Mouse (Mus musculus): Measurements from ENCODE around the gene Zcchc3. TPM values are rescaled to one million over a fixed set of nuclear protein-coding genes. Genes with fewer than 3 reads are reported as not detected.

Gene Zcchc3
- polyA plus RNA-seq, 1 experiment from 2014 or later, result 42.3 TPM

DNA sequence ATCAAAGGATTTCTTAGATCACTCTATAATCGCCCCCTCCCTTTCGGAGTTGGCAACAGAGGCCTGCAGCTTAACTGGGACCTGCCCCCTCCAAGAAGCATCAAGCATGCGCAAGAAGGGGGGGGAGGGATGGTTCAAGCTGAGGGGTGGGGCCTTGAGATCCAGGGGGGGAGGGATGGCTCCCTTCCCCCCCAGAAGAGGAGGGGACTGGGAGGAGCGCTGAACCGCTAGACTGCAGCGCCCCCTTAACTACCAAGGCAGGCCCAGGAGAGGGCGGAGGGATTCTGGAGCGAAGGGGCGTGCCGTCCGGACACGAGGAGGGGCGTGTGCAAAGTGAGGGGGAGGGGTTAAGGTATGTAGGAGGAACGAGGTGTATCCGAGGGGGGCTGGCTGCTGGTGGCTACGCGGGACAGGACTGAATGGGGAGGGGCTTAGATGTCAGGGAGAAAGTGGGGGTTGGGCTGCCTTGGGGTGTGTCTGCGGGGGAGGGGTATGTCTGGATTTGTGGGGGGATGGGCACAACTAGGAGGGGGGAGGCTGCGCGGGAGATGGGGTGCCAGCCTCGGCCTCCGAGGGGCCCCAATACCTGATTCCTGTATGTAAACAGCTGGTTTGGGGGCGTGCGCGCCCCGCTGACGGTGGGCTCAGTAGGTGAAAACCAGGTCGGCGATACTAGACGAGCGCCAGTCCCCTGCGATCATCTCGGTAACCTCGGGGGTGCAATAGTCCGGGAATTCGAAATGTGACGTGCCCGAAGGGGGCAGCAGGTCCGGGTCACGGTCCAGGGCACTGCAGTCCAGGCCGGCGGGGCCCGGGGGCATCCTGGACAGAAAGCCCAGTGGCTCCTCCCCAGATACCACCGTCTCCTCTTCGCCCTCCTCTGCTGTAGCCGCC, 18.5 kb downstream of the Zcchc3 start:
- DNase-seq (peak; percentile 98), ATAC-seq (ENCODE audit: insufficient read depth) (peak; percentile 50)
- peak overlapping the region; percentile 95 for H3K4me2 ChIP-seq
- peak overlapping the region; percentile 62 for H3K4me3 ChIP-seq (ENCODE audit: low read depth, low read length)
- H3K4me1 ChIP-seq (ENCODE audit: insufficient read depth), result peaks cover 9% of the 10 kb centered on the region
- H3K9me3 ChIP-seq (ENCODE audit: low read depth, low read length), result no peaks in the 10 kb centered on the region
- H3K36me3 ChIP-seq (ENCODE audit: insufficient read depth), result peaks cover 13% of the 10 kb centered on the region
- TF ChIP-seq CTCF (IDR thresholded peaks at IDR 0.05; ENCODE audit: low read depth), result peak; percentile 74
- H3K27ac ChIP-seq (ENCODE audit: low read depth), result peak overlapping the region; percentile 100
- peak overlapping the region; percentile 92 for H3K9ac ChIP-seq
- under 1% methylated on average over 46 of the region's 46 CpGs for WGBS
- no peaks in the 10 kb centered on the region for H3K27me3 ChIP-seq (ENCODE audit: insufficient read depth, low read length)

- H3K9me3 ChIP-seq (ENCODE audit: low read depth, low read length), result no peaks in the 10 kb centered on the region
- WGBS, result 6% methylated on average over 13 of the region's 13 CpGs
- no peak for DNase-seq
- H3K27ac ChIP-seq (ENCODE audit: low read depth), result peak overlapping the region; percentile 100; the same call in 1 of the 2 replicates
- peak overlapping the region; percentile 58 for H3K9ac ChIP-seq
- H3K27me3 ChIP-seq (ENCODE audit: insufficient read depth, low read length), result no peaks in the 10 kb centered on the region
- H3K4me1 ChIP-seq (ENCODE audit: insufficient read depth), result peaks cover 9% of the 10 kb centered on the region
- no peak for ATAC-seq (ENCODE audit: insufficient read depth)
- H3K36me3 ChIP-seq (ENCODE audit: insufficient read depth), result peaks cover 13% of the 10 kb centered on the region
- H3K4me2 ChIP-seq, result peak overlapping the region; percentile 95
- H3K4me3 ChIP-seq (ENCODE audit: low read depth, low read length), result peak overlapping the region; percentile 62
- TF ChIP-seq CTCF (IDR thresholded peaks at IDR 0.05; ENCODE audit: low read depth), result no peak
Observed at GRCm38 (mm10) chr2:152395271-152395920, 19.4 kb downstream of the Zcchc3 start.

- H3K4me1 ChIP-seq (ENCODE audit: insufficient read depth), result peaks cover 6% of the 10 kb centered on the region; the same call in 1 of the 2 replicates
- H3K36me3 ChIP-seq (ENCODE audit: insufficient read depth), result peaks cover 13% of the 10 kb centered on the region
- no peaks in the 10 kb centered on the region for H3K9me3 ChIP-seq (ENCODE audit: low read depth, low read length)
- DNase-seq (peak; percentile 21), ATAC-seq (ENCODE audit: insufficient read depth) (no peak)
- H3K27me3 ChIP-seq (ENCODE audit: insufficient read depth, low read length), result no peaks in the 10 kb centered on the region
- H3K4me3 ChIP-seq (ENCODE audit: low read depth, low read length), result no peak overlapping the region
- H3K4me2 ChIP-seq, result peak overlapping the region; percentile 95
- H3K27ac ChIP-seq (ENCODE audit: low read depth), result no peak overlapping the region
- no peak overlapping the region for H3K9ac ChIP-seq
- 34% methylated on average over 9 of the region's 9 CpGs for WGBS
- TF ChIP-seq CTCF (IDR thresholded peaks at IDR 0.05; ENCODE audit: low read depth), result no peak
Observed at GRCm38 (mm10) chr2:152393225-152394017, 21.4 kb downstream of the Zcchc3 start.

DNA sequence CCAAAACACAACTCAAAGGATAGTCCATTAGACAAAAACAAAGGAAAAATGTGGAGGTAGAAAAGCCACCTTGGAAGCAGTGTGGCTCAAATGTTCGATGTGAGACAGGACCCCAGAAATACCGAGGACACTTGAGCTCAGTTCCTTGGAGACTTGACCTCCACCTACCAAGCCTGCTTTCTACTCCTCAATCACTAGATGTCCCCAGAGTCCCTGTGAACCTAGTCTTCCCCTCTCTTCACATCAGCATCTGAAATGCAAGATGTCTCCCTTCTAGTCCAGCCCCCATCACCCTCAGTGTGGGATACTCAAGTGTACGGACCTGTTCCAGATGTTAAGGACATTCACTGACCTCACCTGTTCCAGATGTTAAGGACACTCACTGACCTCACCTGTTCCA, 22.0 kb downstream of the Zcchc3 start:
- ATAC-seq (ENCODE audit: insufficient read depth), result no peak
- DNase-seq, result peak; percentile 87
- H3K9ac ChIP-seq, result no peak overlapping the region
- 21% methylated on average over 3 of the region's 3 CpGs for WGBS
- peaks cover 13% of the 10 kb centered on the region for H3K36me3 ChIP-seq (ENCODE audit: insufficient read depth)
- no peak overlapping the region for H3K4me2 ChIP-seq
- no peak overlapping the region for H3K27ac ChIP-seq (ENCODE audit: low read depth)
- peak; percentile 85 for TF ChIP-seq CTCF (IDR thresholded peaks at IDR 0.05; ENCODE audit: low read depth)
- H3K27me3 ChIP-seq (ENCODE audit: insufficient read depth, low read length), result no peaks in the 10 kb centered on the region
- no peak overlapping the region for H3K4me3 ChIP-seq (ENCODE audit: low read depth, low read length)
- no peaks in the 10 kb centered on the region for H3K9me3 ChIP-seq (ENCODE audit: low read depth, low read length)
- H3K4me1 ChIP-seq (ENCODE audit: insufficient read depth), result peaks cover 6% of the 10 kb centered on the region; the same call in 1 of the 2 replicates

GRCm38 (mm10) chr2:152384191-152384590, 30.6 kb downstream of the Zcchc3 start:
- DNase-seq (no peak), ATAC-seq (ENCODE audit: insufficient read depth) (no peak)
- Histone ChIP-seq H3K9me3 (ENCODE audit: low read depth, low read length) (no peaks in the 10 kb centered on the region), H3K9ac (no peak overlapping the region), H3K27ac (ENCODE audit: low read depth) (no peak overlapping the region), H3K4me3 (ENCODE audit: low read depth, low read length) (no peak overlapping the region), H3K36me3 (ENCODE audit: insufficient read depth) (no peaks in the 10 kb centered on the region), H3K4me2 (no peak overlapping the region), H3K4me1 (ENCODE audit: insufficient read depth) (no peaks in the 10 kb centered on the region), H3K27me3 (ENCODE audit: insufficient read depth, low read length) (no peaks in the 10 kb centered on the region)
- TF ChIP-seq CTCF (IDR thresholded peaks at IDR 0.05; ENCODE audit: low read depth), result no peak
- 78% methylated on average over 4 of the region's 4 CpGs for WGBS

DNA sequence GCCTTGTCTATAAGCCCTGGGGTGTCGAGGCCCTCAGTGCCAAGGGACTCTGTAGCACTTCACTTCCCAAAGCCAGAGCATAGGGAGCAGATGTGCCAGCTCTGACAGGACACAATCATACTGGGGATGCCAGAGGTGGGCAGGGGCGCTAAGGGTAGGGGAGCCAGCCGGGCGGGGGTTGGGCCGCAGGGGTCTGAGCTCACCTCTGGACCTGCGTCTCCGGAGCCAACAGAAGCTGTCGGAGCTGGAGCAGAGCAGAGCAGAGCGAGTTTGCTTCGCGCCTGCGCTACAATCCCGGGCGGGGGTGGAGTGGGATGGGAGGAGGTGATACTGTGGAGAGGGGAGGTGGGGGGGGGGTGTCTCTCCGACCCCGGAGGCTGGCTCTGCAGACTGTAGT, 38.5 kb downstream of the Zcchc3 start, which contains the start of gene Nrsn2:
Nrsn2 (minus strand) TSS at position 294 of the 397 bp plus-strand sequence.
- DNase-seq, result no peak
- Histone ChIP-seq H3K9me3 (ENCODE audit: low read depth, low read length) (no peaks in the 10 kb centered on the region), H3K9ac (no peak within 1 kb of the TSS), H3K4me1 (ENCODE audit: insufficient read depth) (0 out of 2 replicates have a peak, but pooled peaks cover 5% of the 10 kb centered on the region), H3K27me3 (ENCODE audit: insufficient read depth, low read length) (peaks cover 22% of the 10 kb centered on the region), H3K36me3 (ENCODE audit: insufficient read depth) (no peaks in the 10 kb centered on the region), H3K27ac (ENCODE audit: low read depth) (no peak within 1 kb of the TSS), H3K4me2 (peak within 1 kb of the TSS; percentile 35; the same call in 1 of the 2 replicates), H3K4me3 (ENCODE audit: low read depth, low read length) (no peak within 1 kb of the TSS)
- ATAC-seq (ENCODE audit: insufficient read depth), result peak; percentile 45; the same call in 1 of the 2 replicates
- no peak for TF ChIP-seq CTCF (IDR thresholded peaks at IDR 0.05; ENCODE audit: low read depth)
- 4% methylated on average over 16 of the region's 16 CpGs for WGBS
